Mouse (Mus musculus): ENCODE measurements around the gene Gnai3. TPM values are rescaled to one million over a fixed set of nuclear protein-coding genes. Genes with fewer than 3 reads are reported as not detected.

The Gnai3 gene
- 172 and 178 TPM in 2 replicates for polyA plus RNA-seq (2014; fragmentation: Nextera tagmentation; extraction: Ambion mirVana)

DNA sequence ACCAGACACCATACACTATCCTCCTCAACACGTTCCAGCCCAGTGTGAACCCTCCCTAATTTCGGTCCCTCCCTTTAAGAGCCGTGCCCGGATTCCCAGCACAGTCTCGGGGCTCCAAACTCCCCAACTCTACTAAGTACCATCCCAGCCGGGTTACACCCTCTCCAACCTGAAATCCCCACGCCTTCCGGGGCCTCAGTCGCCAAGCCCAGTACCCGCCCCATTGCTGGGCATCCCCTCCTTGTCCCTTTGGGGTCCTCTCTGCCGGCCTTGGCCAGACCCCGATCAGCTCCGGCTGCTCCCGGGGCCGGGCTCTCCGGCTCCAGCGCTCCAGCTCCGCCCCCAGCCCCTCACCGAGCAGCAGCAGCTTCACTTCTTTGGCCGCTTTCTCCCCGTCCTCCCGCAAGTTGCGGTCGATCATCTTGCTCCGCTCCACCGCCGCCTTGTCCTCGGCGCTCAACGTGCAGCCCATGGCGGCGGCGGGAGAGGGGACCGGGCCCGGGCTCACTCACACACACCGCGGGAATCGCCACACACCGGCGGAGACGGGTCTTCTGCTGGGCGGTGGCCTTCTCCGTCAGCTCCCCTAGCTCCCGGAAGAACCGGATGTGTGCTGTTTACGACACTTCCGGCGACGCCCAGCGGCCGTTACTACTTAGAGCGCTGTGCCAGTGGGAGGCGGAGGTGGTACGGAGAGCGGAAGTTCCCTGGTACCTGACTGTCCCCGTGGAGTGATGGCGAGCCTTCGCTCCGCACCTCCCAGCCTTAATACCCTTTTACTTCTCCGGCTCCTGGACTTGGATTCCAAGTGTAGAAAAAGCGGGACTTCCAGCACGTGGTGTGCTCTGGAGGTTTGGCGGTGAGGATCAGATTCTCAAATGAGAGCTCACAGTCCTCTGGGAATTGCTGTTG, at the start of gene Gnai3:
Gene Gnai3, minus strand, starts transcription at position 613 of the 912 bp plus-strand sequence.
- DNase-seq (peak; percentile 97), ATAC-seq (ENCODE audit: insufficient read depth) (peak; percentile 96)
- H3K27me3 ChIP-seq (ENCODE audit: insufficient read depth, low read length), result no peaks in the 10 kb centered on the region
- TF ChIP-seq CTCF (IDR thresholded peaks at IDR 0.05; ENCODE audit: low read depth), result peak; percentile 37; the same call in 1 of the 2 replicates
- H3K4me1 ChIP-seq (ENCODE audit: insufficient read depth), result peaks cover 7% of the 10 kb centered on the region; the same call in 1 of the 2 replicates
- H3K9ac ChIP-seq, result peak within 1 kb of the TSS; percentile 93
- 0 out of 2 replicates have a peak, but pooled peaks cover 3% of the 10 kb centered on the region for H3K36me3 ChIP-seq (ENCODE audit: insufficient read depth)
- H3K27ac ChIP-seq (ENCODE audit: low read depth), result peak within 1 kb of the TSS; percentile 92
- H3K4me3 ChIP-seq (ENCODE audit: low read depth, low read length), result peak within 1 kb of the TSS; percentile 99
- H3K4me2 ChIP-seq, result peak within 1 kb of the TSS; percentile 90
- WGBS, result under 1% methylated on average over 63 of the region's 63 CpGs
- H3K9me3 ChIP-seq (ENCODE audit: low read depth, low read length), result no peaks in the 10 kb centered on the region

DNA sequence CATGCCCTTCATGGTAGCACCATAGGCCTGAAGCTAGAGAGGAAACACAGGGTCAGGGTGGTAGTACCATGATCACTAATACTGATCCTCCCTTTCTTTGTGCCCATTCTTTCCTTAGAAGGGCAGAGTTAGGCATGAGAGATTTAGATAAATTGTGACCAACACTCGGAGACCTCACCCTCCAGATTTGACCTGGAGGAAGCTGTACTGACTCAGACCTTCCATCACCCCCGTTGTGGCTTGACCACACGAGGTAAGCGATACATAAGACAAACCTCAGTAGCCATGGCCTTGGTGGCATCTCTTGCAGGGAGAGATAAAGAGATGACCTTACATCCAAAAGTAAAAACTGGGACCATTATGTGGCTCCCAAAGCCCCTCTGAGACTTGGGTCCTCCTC, 49.3 kb upstream of the Gnai3 start:
- DNase-seq (no peak), ATAC-seq (ENCODE audit: insufficient read depth) (no peak)
- no peak overlapping the region for H3K9ac ChIP-seq
- H3K27me3 ChIP-seq (ENCODE audit: insufficient read depth, low read length), result no peaks in the 10 kb centered on the region
- H3K4me3 ChIP-seq (ENCODE audit: low read depth, low read length), result no peak overlapping the region
- TF ChIP-seq CTCF (IDR thresholded peaks at IDR 0.05; ENCODE audit: low read depth), result no peak
- peaks cover 5% of the 10 kb centered on the region for H3K4me1 ChIP-seq (ENCODE audit: insufficient read depth)
- H3K4me2 ChIP-seq, result no peak overlapping the region
- no peaks in the 10 kb centered on the region for H3K9me3 ChIP-seq (ENCODE audit: low read depth, low read length)
- 82% methylated on average over 4 of the region's 4 CpGs for WGBS
- H3K27ac ChIP-seq (ENCODE audit: low read depth), result no peak overlapping the region
- H3K36me3 ChIP-seq (ENCODE audit: insufficient read depth), result no peaks in the 10 kb centered on the region; the same call in 1 of the 2 replicates

DNA sequence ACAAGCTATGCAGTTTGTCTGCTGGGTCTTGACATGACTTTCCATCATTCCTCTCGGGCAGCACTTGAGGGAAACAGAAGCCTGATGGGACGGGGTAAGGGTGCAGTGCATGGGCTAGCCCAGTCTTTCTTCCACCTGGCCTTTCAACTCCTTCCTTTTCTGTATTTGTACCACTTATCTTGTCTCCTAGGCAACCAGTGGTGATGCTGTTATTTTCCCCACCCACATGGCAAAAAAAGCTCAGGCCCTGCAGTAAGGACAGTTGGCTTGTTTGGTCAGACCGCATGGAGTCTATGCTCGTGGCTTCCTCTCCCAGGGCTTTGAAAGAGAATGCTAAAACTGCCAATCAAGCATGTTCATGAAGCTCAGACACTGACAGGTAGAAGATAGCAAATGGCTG, 47.7 kb upstream of the Gnai3 start:
- Histone ChIP-seq H3K9ac (no peak overlapping the region), H3K27me3 (ENCODE audit: insufficient read depth, low read length) (no peaks in the 10 kb centered on the region), H3K4me1 (ENCODE audit: insufficient read depth) (peaks cover 5% of the 10 kb centered on the region), H3K4me3 (ENCODE audit: low read depth, low read length) (no peak overlapping the region), H3K27ac (ENCODE audit: low read depth) (no peak overlapping the region), H3K4me2 (no peak overlapping the region), H3K36me3 (ENCODE audit: insufficient read depth) (no peaks in the 10 kb centered on the region), H3K9me3 (ENCODE audit: low read depth, low read length) (no peaks in the 10 kb centered on the region)
- DNase-seq (no peak), ATAC-seq (ENCODE audit: insufficient read depth) (no peak)
- WGBS, result 52% methylated on average over 4 of the region's 4 CpGs
- no peak for TF ChIP-seq CTCF (IDR thresholded peaks at IDR 0.05; ENCODE audit: low read depth)

DNA sequence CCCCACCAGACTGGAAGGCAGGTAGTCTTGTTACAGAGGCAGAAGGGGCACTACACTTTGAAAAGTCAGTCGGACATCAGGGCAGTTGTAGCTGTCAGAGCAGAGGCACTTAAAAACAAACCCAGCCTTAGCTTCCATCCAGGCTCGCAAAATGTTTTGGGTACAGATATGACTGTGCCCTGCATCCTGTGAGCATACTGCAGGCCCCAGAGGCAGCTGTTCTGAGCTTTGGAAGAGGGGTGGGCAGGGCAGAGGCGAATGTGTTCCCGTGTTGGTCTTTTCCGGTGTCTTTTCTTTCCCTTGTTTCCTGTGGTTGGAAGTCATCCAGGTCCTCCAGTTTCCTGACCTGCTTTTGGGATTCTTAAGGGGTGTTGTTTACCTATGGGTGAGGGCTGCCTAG, 44.0 kb upstream of the Gnai3 start:
- peaks cover 18% of the 10 kb centered on the region for H3K27me3 ChIP-seq (ENCODE audit: insufficient read depth, low read length)
- no peak for DNase-seq
- TF ChIP-seq CTCF (IDR thresholded peaks at IDR 0.05; ENCODE audit: low read depth), result no peak
- H3K27ac ChIP-seq (ENCODE audit: low read depth), result no peak overlapping the region
- ATAC-seq (ENCODE audit: insufficient read depth), result no peak
- H3K4me2 ChIP-seq, result peak overlapping the region; percentile 33; the same call in 1 of the 2 replicates
- no peak overlapping the region for H3K4me3 ChIP-seq (ENCODE audit: low read depth, low read length)
- no peaks in the 10 kb centered on the region for H3K9me3 ChIP-seq (ENCODE audit: low read depth, low read length)
- H3K9ac ChIP-seq, result no peak overlapping the region
- peaks cover 2% of the 10 kb centered on the region; the same call in 1 of the 2 replicates for H3K4me1 ChIP-seq (ENCODE audit: insufficient read depth)
- WGBS, result 18% methylated on average over 5 of the region's 5 CpGs
- H3K36me3 ChIP-seq (ENCODE audit: insufficient read depth), result no peaks in the 10 kb centered on the region

- no peak for TF ChIP-seq CTCF (IDR thresholded peaks at IDR 0.05; ENCODE audit: low read depth)
- ATAC-seq (ENCODE audit: insufficient read depth) (no peak), DNase-seq (no peak)
- H3K27ac ChIP-seq (ENCODE audit: low read depth), result no peak overlapping the region
- H3K9ac ChIP-seq, result no peak overlapping the region
- peaks cover 21% of the 10 kb centered on the region for H3K27me3 ChIP-seq (ENCODE audit: insufficient read depth, low read length)
- H3K4me3 ChIP-seq (ENCODE audit: low read depth, low read length), result no peak overlapping the region
- H3K36me3 ChIP-seq (ENCODE audit: insufficient read depth), result no peaks in the 10 kb centered on the region
- 66% methylated on average over 9 of the region's 9 CpGs for WGBS
- no peaks in the 10 kb centered on the region for H3K9me3 ChIP-seq (ENCODE audit: low read depth, low read length)
- peaks cover 2% of the 10 kb centered on the region; the same call in 1 of the 2 replicates for H3K4me1 ChIP-seq (ENCODE audit: insufficient read depth)
- no peak overlapping the region for H3K4me2 ChIP-seq
These were observed 43.0 kb upstream of the Gnai3 start for GRCm38 (mm10) chr3:108188716-108189490.

- 0 out of 2 replicates have a peak, but pooled peaks have one; percentile 3 for ATAC-seq (ENCODE audit: insufficient read depth)
- peak overlapping the region; percentile 59; the same call in 1 of the 2 replicates for H3K9ac ChIP-seq
- peak overlapping the region; percentile 95 for H3K4me2 ChIP-seq
- DNase-seq, result no peak
- TF ChIP-seq CTCF (IDR thresholded peaks at IDR 0.05; ENCODE audit: low read depth), result no peak
- peaks cover 21% of the 10 kb centered on the region for H3K27me3 ChIP-seq (ENCODE audit: insufficient read depth, low read length)
- H3K9me3 ChIP-seq (ENCODE audit: low read depth, low read length), result no peaks in the 10 kb centered on the region
- no peak overlapping the region; the same call in 1 of the 2 replicates for H3K4me3 ChIP-seq (ENCODE audit: low read depth, low read length)
- no peaks in the 10 kb centered on the region for H3K36me3 ChIP-seq (ENCODE audit: insufficient read depth)
- 59% methylated on average over 20 of the region's 20 CpGs for WGBS
- H3K27ac ChIP-seq (ENCODE audit: low read depth), result no peak overlapping the region
- peaks cover 2% of the 10 kb centered on the region; the same call in 1 of the 2 replicates for H3K4me1 ChIP-seq (ENCODE audit: insufficient read depth)
These were observed 41.3 kb upstream of the Gnai3 start for GRCm38 (mm10) chr3:108187111-108187795.

Measured in lung, embryonic 14.5 days (tissue).